Comparison of ENCODE assay signal across 20 mouse cellular contexts in the genomic region with DNA sequence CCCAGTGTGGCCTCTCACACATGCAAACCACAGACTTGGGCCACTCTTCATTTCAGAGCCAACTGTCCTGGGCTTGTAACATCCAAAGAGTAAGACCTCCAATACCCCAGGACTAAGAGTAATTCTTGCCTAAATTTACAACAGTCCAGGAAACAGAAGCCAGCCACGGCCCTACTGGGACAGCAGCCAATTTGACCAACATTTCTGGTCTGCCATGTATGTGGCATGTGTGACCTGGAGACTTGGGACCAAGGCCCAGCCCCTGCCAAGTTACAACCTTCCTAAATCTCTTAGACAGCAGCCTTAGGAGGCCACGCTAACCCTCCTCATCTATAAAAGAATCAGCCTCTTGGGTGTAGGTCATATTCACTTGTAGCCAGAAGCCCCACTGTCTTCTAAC. TPM values are rescaled to one million over a fixed set of nuclear protein-coding genes. Genes with fewer than 3 reads are reported as not detected.
A peak's percentile ranks its signal among the peaks of the same experiment; 100 is the strongest.
DNase-seq lines count a peak whose midpoint lies in the region; ATAC-seq and TF ChIP-seq lines count a peak whose summit lies in the region.
"Had no signal": no experiment of that assay in that cellular context is flagged by ENCODE, and none has a peak within 500 bp of the region (broad histone marks: within the 10 kb centered on the region; RNA-seq: fewer than 3 reads in every experiment).

No protein-coding gene starts in this region.

- peaks cover 61% of the 10 kb centered on the region for H3K4me1 ChIP-seq in heart, postnatal 0 days (ENCODE audit: control insufficient read depth, insufficient read depth)
- H3K4me1 ChIP-seq in heart, adult 2 months (ENCODE audit: control insufficient read depth, insufficient read depth, low read length): peaks cover 13% of the 10 kb centered on the region
- peaks cover 77% of the 10 kb centered on the region for H3K4me1 ChIP-seq in liver, embryonic 12.5 days
- peaks cover 41% of the 10 kb centered on the region for H3K4me1 ChIP-seq in liver, embryonic 11.5 days (replicated peaks; ENCODE audit: control insufficient read depth, insufficient read depth, low read length)
- peaks cover 45% of the 10 kb centered on the region for H3K4me1 ChIP-seq in limb, embryonic 14.5 days (ENCODE audit: control insufficient read depth, insufficient read depth, low read length)
- H3K4me1 ChIP-seq: forebrain, embryonic 12.5 days; midbrain, embryonic 15.5 days; stomach, embryonic 15.5 days had no signal

- no peaks in the 10 kb centered on the region for H3K36me3 ChIP-seq in heart, postnatal 0 days (replicated peaks; ENCODE audit: control insufficient read depth, insufficient read depth, low read length)
- no peaks in the 10 kb centered on the region; the same call in 1 of the 2 replicates for H3K36me3 ChIP-seq in heart, adult 2 months (ENCODE audit: control insufficient read depth, insufficient read depth, low read length)
- peaks cover 80% of the 10 kb centered on the region for H3K36me3 ChIP-seq in liver, embryonic 12.5 days
- peaks cover 5% of the 10 kb centered on the region; the same call in 1 of the 2 replicates for H3K36me3 ChIP-seq in liver, embryonic 11.5 days (ENCODE audit: control insufficient read depth, insufficient read depth, low read length)
- H3K36me3 ChIP-seq in limb, embryonic 14.5 days (ENCODE audit: control insufficient read depth, insufficient read depth, low read length): peaks cover 11% of the 10 kb centered on the region; the same call in 1 of the 2 replicates
- H3K36me3 ChIP-seq: stomach, embryonic 15.5 days had no signal

- no peak overlapping the region for H3K4me3 ChIP-seq in heart, postnatal 0 days (ENCODE audit: low read depth, low read length)
- H3K4me3 ChIP-seq in heart, adult 2 months: no peak overlapping the region
- no peak overlapping the region for H3K4me3 ChIP-seq in liver, embryonic 12.5 days
- H3K4me3 ChIP-seq in liver, embryonic 11.5 days (ENCODE audit: low read depth, low read length): no peak overlapping the region
- H3K4me3 ChIP-seq in limb, embryonic 14.5 days (replicated peaks; ENCODE audit: low read length): no peak overlapping the region
- H3K4me3 ChIP-seq: forebrain, embryonic 12.5 days; gastrocnemius, adult 2 months; hindbrain, embryonic 13.5 days; midbrain, embryonic 15.5 days; stomach, embryonic 15.5 days had no signal

- no peaks in the 10 kb centered on the region for H3K79me2 ChIP-seq in heart, adult 2 months (replicated peaks; ENCODE audit: control insufficient read depth, insufficient read depth, low read length)

- peak overlapping the region; percentile 63 for H3K27ac ChIP-seq in heart, postnatal 0 days (ENCODE audit: low read depth)
- H3K27ac ChIP-seq in heart, adult 2 months: no peak overlapping the region
- peak overlapping the region; percentile 30 for H3K27ac ChIP-seq in liver, embryonic 12.5 days
- no peak overlapping the region for H3K27ac ChIP-seq in liver, embryonic 11.5 days (ENCODE audit: low read depth, low read length)
- H3K27ac ChIP-seq in limb, embryonic 14.5 days (replicated peaks; ENCODE audit: low read depth, low read length): peak overlapping the region; percentile 26
- H3K27ac ChIP-seq: forebrain, embryonic 12.5 days; gastrocnemius, adult 2 months; hindbrain, embryonic 13.5 days; midbrain, embryonic 15.5 days; stomach, embryonic 15.5 days had no signal

- H3K9me3 ChIP-seq in heart, postnatal 0 days (replicated peaks; ENCODE audit: control insufficient read depth, low read length): no peaks in the 10 kb centered on the region
- no peaks in the 10 kb centered on the region for H3K9me3 ChIP-seq in liver, embryonic 12.5 days (replicated peaks)
- H3K9me3 ChIP-seq in liver, embryonic 11.5 days (ENCODE audit: control insufficient read depth, low read length): no peaks in the 10 kb centered on the region
- no peaks in the 10 kb centered on the region for H3K9me3 ChIP-seq in limb, embryonic 14.5 days (ENCODE audit: control insufficient read depth, low read length)
- H3K9me3 ChIP-seq: forebrain, embryonic 12.5 days; hindbrain, embryonic 13.5 days; midbrain, embryonic 15.5 days; stomach, embryonic 15.5 days had no signal

- TF ChIP-seq EP300 in heart, postnatal 0 days (IDR thresholded peaks at IDR 0.05; ENCODE audit: low read depth): no peak
- TF ChIP-seq EP300 in heart, adult 2 months (IDR thresholded peaks at IDR 0.05; ENCODE audit: insufficient read depth, low read depth, low read length): no peak

- WGBS in heart, postnatal 0 days: 58% methylated on average over 2 of the region's 2 CpGs
- 65% methylated on average over 2 of the region's 2 CpGs for WGBS in heart, adult 2 months
- 78% methylated on average over 2 of the region's 2 CpGs for WGBS in liver, embryonic 12.5 days (ENCODE audit: insufficient replicate concordance)
- 90% methylated on average over 2 of the region's 2 CpGs for WGBS in liver, embryonic 11.5 days
- 61% methylated on average over 2 of the region's 2 CpGs for WGBS in limb, embryonic 14.5 days

- no peak for TF ChIP-seq POLR2A in heart, adult 2 months (IDR thresholded peaks at IDR 0.05; ENCODE audit: insufficient read depth, low read depth, low read length)
- no peak for TF ChIP-seq POLR2A in limb, embryonic 14.5 days (IDR thresholded peaks at IDR 0.05; ENCODE audit: borderline replicate concordance, extremely low read depth, insufficient read depth, insufficient read length)

- DNase-seq in heart, postnatal 0 days (ENCODE audit: low spot score): no peak
- DNase-seq in heart, adult 2 months: no peak
- no peak for DNase-seq in liver, embryonic 11.5 days (ENCODE audit: low spot score)
- DNase-seq in limb, embryonic 14.5 days (ENCODE audit: low spot score): no peak
- no peak for DNase-seq in spleen, postnatal 10 days (ENCODE audit: low spot score in 2 of 2)
- DNase-seq: adrenal gland, postnatal 10 days; cerebellum, adult 9-10 months; gastrocnemius, adult 2 months; lung, postnatal 10 days; right cerebral cortex, postnatal 25 days; thymus, adult 18-20 months; thymus, postnatal 4 days had no signal

- intact Hi-C loops in heart, adult 2 months (cut with DNase I): no loop called here

- H3K9ac ChIP-seq in heart, postnatal 0 days (replicated peaks; ENCODE audit: low read depth, low read length): no peak overlapping the region
- H3K9ac ChIP-seq in heart, adult 2 months (ENCODE audit: low read depth, low read length): no peak overlapping the region
- no peak overlapping the region for H3K9ac ChIP-seq in liver, embryonic 12.5 days
- no peak overlapping the region for H3K9ac ChIP-seq in liver, embryonic 11.5 days (ENCODE audit: low read depth, low read length)
- no peak overlapping the region for H3K9ac ChIP-seq in limb, embryonic 14.5 days (ENCODE audit: low read depth, low read length, severe bottlenecking)
- H3K9ac ChIP-seq: forebrain, embryonic 12.5 days; hindbrain, embryonic 13.5 days; midbrain, embryonic 15.5 days; stomach, embryonic 15.5 days had no signal

- no peak for TF ChIP-seq CTCF in heart, postnatal 0 days (IDR thresholded peaks at IDR 0.05; ENCODE audit: low read depth)
- TF ChIP-seq CTCF in heart, adult 2 months (IDR thresholded peaks at IDR 0.05): no peak

- no peak overlapping the region for H3K4me2 ChIP-seq in heart, postnatal 0 days (ENCODE audit: low read depth, low read length)
- H3K4me2 ChIP-seq in liver, embryonic 12.5 days: no peak overlapping the region
- no peak overlapping the region for H3K4me2 ChIP-seq in liver, embryonic 11.5 days
- H3K4me2 ChIP-seq in limb, embryonic 14.5 days (replicated peaks; ENCODE audit: low read depth, low read length, severe bottlenecking): no peak overlapping the region
- H3K4me2 ChIP-seq: forebrain, embryonic 12.5 days; hindbrain, embryonic 13.5 days; midbrain, embryonic 15.5 days; stomach, embryonic 15.5 days had no signal

- H3K27me3 ChIP-seq in heart, postnatal 0 days (ENCODE audit: control insufficient read depth, insufficient read depth, low read length): no peaks in the 10 kb centered on the region
- no peaks in the 10 kb centered on the region for H3K27me3 ChIP-seq in heart, adult 2 months (ENCODE audit: control insufficient read depth, insufficient read depth, low read length)
- H3K27me3 ChIP-seq in liver, embryonic 12.5 days (replicated peaks): no peaks in the 10 kb centered on the region
- no peaks in the 10 kb centered on the region for H3K27me3 ChIP-seq in liver, embryonic 11.5 days (replicated peaks; ENCODE audit: control insufficient read depth, insufficient read depth, low read length)
- H3K27me3 ChIP-seq in limb, embryonic 14.5 days (ENCODE audit: control insufficient read depth, insufficient read depth, low read length): no peaks in the 10 kb centered on the region
- H3K27me3 ChIP-seq: forebrain, embryonic 12.5 days; hindbrain, embryonic 13.5 days; midbrain, embryonic 15.5 days; Patski; stomach, embryonic 15.5 days had no signal

- no peak for ATAC-seq in heart, postnatal 0 days (ENCODE audit: insufficient read depth, low read depth)
- no peak for ATAC-seq in liver, embryonic 12.5 days
- no peak for ATAC-seq in liver, embryonic 11.5 days (replicated peaks; ENCODE audit: low FRiP score)
- ATAC-seq in granulocyte monocyte progenitor cell, adult 5-6 weeks (replicated peaks; ENCODE audit: poor library complexity, severe bottlenecking): 0 out of 2 replicates have a peak, but pooled peaks have one; percentile 8
- no peak for ATAC-seq in limb, embryonic 14.5 days (ENCODE audit: low FRiP score, low read depth)
- ATAC-seq: inflammation-experienced regulatory T-cells, adult 6 months; midbrain, embryonic 15.5 days; Patski had no signal

RNA-seq across cellular contexts. Expression of a gene that starts 58.4 kb away (rescaled TPM):
- total RNA-seq in heart, postnatal 0 days (2014; rRNA removed; ENCODE audit: low replicate concordance): 86.4 and 107 TPM in 2 replicates
- polyA plus RNA-seq in heart, postnatal 0 days (2015; fragmentation: Nextera tagmentation; extraction: Ambion mirVana): 58.5 and 65.3 TPM in 2 replicates
- total RNA-seq in heart, adult 2 months (2021): 10 to 100 TPM; 43.3 to 43.5 TPM
- 37.2 and 39.3 TPM in 2 replicates for polyA plus RNA-seq in heart, adult 2 months (2012; rRNA removed)
- 28.9 and 31.1 TPM in 2 replicates for polyA plus RNA-seq in liver, embryonic 12.5 days (2016; fragmentation: Nextera tagmentation; extraction: Ambion mirVana)
- 31.3 and 33.4 TPM in 2 replicates for polyA plus RNA-seq in liver, embryonic 11.5 days (2014; fragmentation: Nextera tagmentation; extraction: Ambion mirVana)
- 14.3 and 19.0 TPM in 2 replicates for total RNA-seq in granulocyte monocyte progenitor cell, adult 5-6 weeks (2014; fragmentation: Nextera tagmentation)
- 25.0 and 25.8 TPM in 2 replicates for total RNA-seq in granulocyte monocyte progenitor cell, adult 5-6 weeks (2017)
- 22.7 and 23.6 TPM in 2 replicates for polyA plus RNA-seq in limb, embryonic 14.5 days (2012; rRNA removed)
- polyA plus RNA-seq in limb, embryonic 14.5 days (2014; fragmentation: Nextera tagmentation; extraction: Ambion mirVana): 25.6 and 30.0 TPM in 2 replicates

Comparison
In these comparisons a context has a peak if more than half of its experiments do, and no peak if none do; other contexts are left out.
1. H3K27ac ChIP-seq: peak in heart, postnatal 0 days (single experiment), liver, embryonic 12.5 days (single experiment) and limb, embryonic 14.5 days (single experiment); none in heart, adult 2 months (single experiment) and liver, embryonic 11.5 days (single experiment).